Mouse (Mus musculus) kidney, postnatal 0 days (tissue): ENCODE data around the gene Bin2. TPM values are rescaled to one million over a fixed set of nuclear protein-coding genes. Genes with fewer than 3 reads are reported as not detected.

Experiments
- ATAC-seq: fragments of 200-750 bp; cut with Nextera tagmentation; replicated peaks from 2 replicates; pipeline ENCODE4 v1.8.0; 2017; ENCODE audit warnings: low read depth, moderate number of reproducible peaks, moderate TSS enrichment, moderate library complexity; ENCODE audit not compliant: low FRiP score
- DNase-seq: peaks from one replicate; pipeline ENCODE4 v3.0.0-alpha.2; 2016; ENCODE audit warnings: low spot score
- H3K27ac ChIP-seq: fragments of 300-500 bp; sonication (generic); 2 replicates; pipeline ENCODE4 v1.5.1; 2014; ENCODE audit warnings: mild to moderate bottlenecking
- H3K27me3 ChIP-seq: fragments of 300-500 bp; sonication (generic); 2 replicates; pipeline ENCODE4 v1.6.1; 2014; ENCODE audit warnings: low read length, mixed read lengths; ENCODE audit not compliant: insufficient read depth
- H3K36me3 ChIP-seq: fragments of 300-500 bp; sonication (generic); 2 replicates; pipeline ENCODE4 v1.6.1; 2014; ENCODE audit warnings: low read length, mixed read lengths; ENCODE audit not compliant: insufficient read depth
- H3K4me1 ChIP-seq: fragments of 300-500 bp; sonication (generic); replicated peaks from 2 replicates; pipeline ENCODE4 v1.6.1; 2014; ENCODE audit warnings: antibody characterized with exemption, low read length, mixed read lengths; ENCODE audit not compliant: insufficient read depth
- H3K4me2 ChIP-seq: fragments of 300-500 bp; sonication (generic); 2 replicates; pipeline ENCODE4 v1.6.1; 2014; ENCODE audit warnings: mild to moderate bottlenecking, low read length, moderate library complexity, mixed read lengths
- H3K4me3 ChIP-seq: fragments of 300-500 bp; sonication (generic); replicated peaks from 2 replicates; pipeline ENCODE4 v1.5.1; 2014; ENCODE audit warnings: low read depth, low read length
- H3K9ac ChIP-seq: fragments of 300-500 bp; sonication (generic); 2 replicates; pipeline ENCODE4 v1.6.1; 2014; ENCODE audit warnings: low read depth, low read length
- H3K9me3 ChIP-seq: fragments of 300-500 bp; sonication (generic); replicated peaks from 2 replicates; pipeline ENCODE4 v1.6.1; 2016; ENCODE audit warnings: low read length, inconsistent platforms, mixed read lengths
- CTCF ChIP-seq: IDR thresholded peaks from 2 replicates; pipeline ENCODE4 v1.5.1; 2016; ENCODE audit warnings: antibody characterized with exemption, low read depth, mild to moderate bottlenecking, moderate library complexity
- WGBS: fragments of 180-500 bp; shearing (Covaris S2); extraction: QIAGEN DNeasy Blood & Tissue Kit; methylation state at CpG from one replicate; pipeline ENCODE4 v1.1.7; 2014; 5-methylcytosine and 5-hydroxymethylcytosine counted together
- polyA plus RNA-seq: library from polyadenylated mRNA; unstranded; fragments of >200 nt; fragmentation: Nextera tagmentation; extraction: Ambion mirVana; gene quantifications from 2 replicates; pipeline ENCODE4 v1.2.1, GENCODE M21; 2015

The Bin2 gene
- polyA plus RNA-seq, 1 experiment from 2014 or later: 0.93 TPM

GRCm38 (mm10) chr15:100666219-100666696, 3.1 kb downstream of the Bin2 start:
- Histone ChIP-seq H3K36me3 (no peaks in the 10 kb centered on the region), H3K9ac (0 out of 2 replicates have a peak overlapping the region, but pooled peaks have one; percentile 13), H3K4me2 (peak overlapping the region; percentile 25; the same call in 1 of the 2 replicates), H3K4me1 (no peaks in the 10 kb centered on the region), H3K4me3 (no peak overlapping the region), H3K27ac (peak overlapping the region; percentile 42; the same call in 1 of the 2 replicates), H3K27me3 (no peaks in the 10 kb centered on the region), H3K9me3 (no peaks in the 10 kb centered on the region)
- peak; percentile 45 for DNase-seq
- no peak for TF ChIP-seq CTCF
- no peak for ATAC-seq
- 7% methylated on average over 7 of the region's 7 CpGs for WGBS

- Histone ChIP-seq H3K9me3 (no peaks in the 10 kb centered on the region), H3K27me3 (no peaks in the 10 kb centered on the region), H3K36me3 (no peaks in the 10 kb centered on the region), H3K4me1 (no peaks in the 10 kb centered on the region), H3K9ac (no peak overlapping the region), H3K4me2 (no peak overlapping the region), H3K4me3 (no peak overlapping the region), H3K27ac (peak overlapping the region; percentile 42; the same call in 1 of the 2 replicates)
- DNase-seq: no peak
- WGBS: 39% methylated on average over 9 of the region's 9 CpGs
- no peak for ATAC-seq
- TF ChIP-seq CTCF: no peak
Measured at GRCm38 (mm10) chr15:100665411-100666218, 3.7 kb downstream of the Bin2 start.

- Histone ChIP-seq H3K4me1 (no peaks in the 10 kb centered on the region), H3K4me2 (no peak overlapping the region), H3K4me3 (no peak overlapping the region), H3K27ac (no peak overlapping the region), H3K36me3 (no peaks in the 10 kb centered on the region), H3K27me3 (no peaks in the 10 kb centered on the region), H3K9me3 (no peaks in the 10 kb centered on the region), H3K9ac (no peak overlapping the region)
- TF ChIP-seq CTCF: no peak
- WGBS: 80% methylated on average over 9 of the region's 9 CpGs
- no peak for DNase-seq
- no peak for ATAC-seq
Measured at GRCm38 (mm10) chr15:100664813-100665274, 4.5 kb downstream of the Bin2 start.

- Histone ChIP-seq H3K4me3 (no peak overlapping the region), H3K27me3 (no peaks in the 10 kb centered on the region), H3K9me3 (no peaks in the 10 kb centered on the region), H3K27ac (no peak overlapping the region), H3K4me1 (no peaks in the 10 kb centered on the region), H3K9ac (no peak overlapping the region), H3K36me3 (no peaks in the 10 kb centered on the region), H3K4me2 (no peak overlapping the region)
- WGBS: 91% methylated on average over 5 of the region's 5 CpGs
- TF ChIP-seq CTCF: no peak
- no peak for ATAC-seq
- no peak for DNase-seq
Measured at GRCm38 (mm10) chr15:100660805-100661204, 8.5 kb downstream of the Bin2 start.

GRCm38 (mm10) chr15:100660306-100660705, 9.0 kb downstream of the Bin2 start:
- Histone ChIP-seq H3K4me1 (no peaks in the 10 kb centered on the region), H3K4me3 (no peak overlapping the region), H3K4me2 (no peak overlapping the region), H3K36me3 (no peaks in the 10 kb centered on the region), H3K9ac (no peak overlapping the region), H3K27ac (no peak overlapping the region), H3K27me3 (no peaks in the 10 kb centered on the region), H3K9me3 (no peaks in the 10 kb centered on the region)
- TF ChIP-seq CTCF: no peak
- DNase-seq: no peak
- no peak for ATAC-seq
- 85% methylated on average over 9 of the region's 9 CpGs for WGBS

- Histone ChIP-seq H3K4me1 (no peaks in the 10 kb centered on the region), H3K9me3 (no peaks in the 10 kb centered on the region), H3K36me3 (no peaks in the 10 kb centered on the region), H3K27ac (no peak overlapping the region), H3K4me3 (no peak overlapping the region), H3K27me3 (no peaks in the 10 kb centered on the region), H3K4me2 (no peak overlapping the region), H3K9ac (no peak overlapping the region)
- ATAC-seq (no peak), DNase-seq (no peak)
- no peak for TF ChIP-seq CTCF
- 90% methylated on average over 5 of the region's 5 CpGs for WGBS
Measured at GRCm38 (mm10) chr15:100655201-100655600, 14.2 kb downstream of the Bin2 start.
